Mouse (Mus musculus) liver, embryonic 15.5 days (tissue): ENCODE measurements at regions not wholly inside any gene's neighbourhood (a gene's known extent, or its start where the extent isn't known, plus 50 kb on each side); places are given as distances from the start of the nearest gene placed in this dataset.

Experiments
- ATAC-seq: fragments of 200-750 bp; cut with Nextera tagmentation; 2 replicates; pipeline ENCODE4 v1.8.0; 2017; ENCODE audit warnings: moderate number of reproducible peaks, mild to moderate bottlenecking, moderate library complexity; ENCODE audit not compliant: insufficient read depth
- H3K27ac ChIP-seq: fragments of 300-500 bp; sonication (generic); replicated peaks from 2 replicates; pipeline ENCODE4 v1.5.1; 2015; ENCODE audit warnings: mild to moderate bottlenecking, inconsistent platforms
- H3K27me3 ChIP-seq: fragments of 300-500 bp; sonication (generic); 2 replicates; pipeline ENCODE4 v1.6.1; 2015; ENCODE audit warnings: mild to moderate bottlenecking, inconsistent platforms
- H3K36me3 ChIP-seq: fragments of 300-500 bp; sonication (generic); replicated peaks from 2 replicates; pipeline ENCODE4 v1.6.1; 2015; ENCODE audit warnings: moderate library complexity, mild to moderate bottlenecking, inconsistent platforms
- H3K4me1 ChIP-seq: fragments of 300-500 bp; sonication (generic); replicated peaks from 2 replicates; pipeline ENCODE4 v1.6.1; 2015; ENCODE audit warnings: inconsistent platforms
- H3K4me2 ChIP-seq: fragments of 300-500 bp; sonication (generic); 2 replicates; pipeline ENCODE4 v1.6.1; 2015; ENCODE audit warnings: moderate library complexity, mild to moderate bottlenecking, inconsistent platforms
- H3K4me3 ChIP-seq: fragments of 300-500 bp; sonication (generic); replicated peaks from 2 replicates; pipeline ENCODE4 v1.5.1; 2015; ENCODE audit warnings: mild to moderate bottlenecking, inconsistent platforms
- H3K9ac ChIP-seq: fragments of 300-500 bp; sonication (generic); 2 replicates; pipeline ENCODE4 v1.6.1; 2015; ENCODE audit warnings: moderate library complexity, mild to moderate bottlenecking, inconsistent platforms
- H3K9me3 ChIP-seq: fragments of 300-500 bp; sonication (generic); replicated peaks from 2 replicates; pipeline ENCODE4 v1.6.1; 2016; ENCODE audit warnings: inconsistent platforms
- WGBS: fragments of 180-500 bp; shearing (Covaris S2); methylation state at CpG from one replicate; pipeline ENCODE4 v1.1.7; 2015; ENCODE audit warnings: mixed read lengths; ENCODE audit not compliant: insufficient replicate concordance; 5-methylcytosine and 5-hydroxymethylcytosine counted together

- 57% methylated on average over 5 of the region's 5 CpGs for WGBS
- H3K9ac ChIP-seq: no peak overlapping the region
- no peak overlapping the region for H3K4me3 ChIP-seq
- H3K4me2 ChIP-seq: no peak overlapping the region
- H3K27ac ChIP-seq: no peak overlapping the region
- H3K36me3 ChIP-seq: no peaks in the 10 kb centered on the region
- no peak for ATAC-seq
- no peaks in the 10 kb centered on the region for H3K9me3 ChIP-seq
- H3K4me1 ChIP-seq: peaks cover 29% of the 10 kb centered on the region
- no peaks in the 10 kb centered on the region for H3K27me3 ChIP-seq
These were observed 57.6 kb upstream of the Myb start for GRCm38 (mm10) chr10:21218431-21218830.

- peak overlapping the region; percentile 83 for H3K27ac ChIP-seq
- no peaks in the 10 kb centered on the region for H3K27me3 ChIP-seq
- H3K9ac ChIP-seq: no peak overlapping the region
- ATAC-seq: no peak
- WGBS: 65% methylated on average over 3 of the region's 3 CpGs
- H3K4me3 ChIP-seq: no peak overlapping the region
- H3K4me1 ChIP-seq: peaks cover 29% of the 10 kb centered on the region
- H3K4me2 ChIP-seq: no peak overlapping the region; the same call in 1 of the 2 replicates
- H3K9me3 ChIP-seq: no peaks in the 10 kb centered on the region
- H3K36me3 ChIP-seq: no peaks in the 10 kb centered on the region
These were observed 60.0 kb upstream of the Myb start for GRCm38 (mm10) chr10:21220795-21221194.

GRCm38 (mm10) chr10:21221290-21221926 lies 60.6 kb upstream of the Myb start:
- Histone ChIP-seq H3K4me3 (no peak overlapping the region), H3K4me2 (no peak overlapping the region; the same call in 1 of the 2 replicates), H3K9me3 (no peaks in the 10 kb centered on the region), H3K27ac (peak overlapping the region; percentile 83), H3K9ac (no peak overlapping the region), H3K27me3 (no peaks in the 10 kb centered on the region), H3K36me3 (no peaks in the 10 kb centered on the region), H3K4me1 (peaks cover 31% of the 10 kb centered on the region)
- 19% methylated on average over 4 of the region's 4 CpGs for WGBS
- peak; percentile 77 for ATAC-seq

- no peaks in the 10 kb centered on the region for H3K36me3 ChIP-seq
- peak; percentile 26; the same call in 1 of the 2 replicates for ATAC-seq
These were observed 61.6 kb upstream of the Myb start for GRCm38 (mm10) chr10:21222104-21223034.

GRCm38 (mm10) chr10:21223104-21223910 lies 62.5 kb upstream of the Myb start:
- H3K9ac ChIP-seq: no peak overlapping the region
- H3K9me3 ChIP-seq: no peaks in the 10 kb centered on the region
- ATAC-seq: no peak
- no peak overlapping the region for H3K4me2 ChIP-seq
- no peaks in the 10 kb centered on the region for H3K36me3 ChIP-seq
- no peak overlapping the region for H3K4me3 ChIP-seq
- no peaks in the 10 kb centered on the region for H3K27me3 ChIP-seq
- H3K4me1 ChIP-seq: peaks cover 44% of the 10 kb centered on the region
- H3K27ac ChIP-seq: no peak overlapping the region
- 78% methylated on average over 8 of the region's 8 CpGs for WGBS

More at GRCm38 (mm10) chr10:21222104-21223034, 61.6 kb upstream of the Myb start:
- H3K9me3 ChIP-seq: no peaks in the 10 kb centered on the region
- no peaks in the 10 kb centered on the region for H3K27me3 ChIP-seq
- WGBS: 37% methylated on average over 9 of the region's 9 CpGs
- H3K4me1 ChIP-seq: peaks cover 38% of the 10 kb centered on the region
- H3K4me2 ChIP-seq: no peak overlapping the region; the same call in 1 of the 2 replicates
- H3K4me3 ChIP-seq: no peak overlapping the region
- H3K9ac ChIP-seq: no peak overlapping the region
- peak overlapping the region; percentile 83 for H3K27ac ChIP-seq

- no peaks in the 10 kb centered on the region for H3K9me3 ChIP-seq
- no peak overlapping the region for H3K9ac ChIP-seq
- H3K27me3 ChIP-seq: no peaks in the 10 kb centered on the region
- no peak overlapping the region for H3K4me3 ChIP-seq
- H3K4me1 ChIP-seq: peaks cover 43% of the 10 kb centered on the region
- H3K36me3 ChIP-seq: no peaks in the 10 kb centered on the region
- H3K27ac ChIP-seq: no peak overlapping the region
- WGBS: 80% methylated on average over 5 of the region's 5 CpGs
- no peak overlapping the region for H3K4me2 ChIP-seq
- ATAC-seq: no peak
These were observed 63.4 kb upstream of the Myb start for GRCm38 (mm10) chr10:21224229-21224628.

- 60% methylated on average over 7 of the region's 7 CpGs for WGBS
- H3K27ac ChIP-seq: 0 out of 2 replicates have a peak overlapping the region, but pooled peaks have one; percentile 25
- ATAC-seq: no peak
- H3K4me3 ChIP-seq: no peak overlapping the region
- no peak overlapping the region for H3K9ac ChIP-seq
- H3K4me2 ChIP-seq: no peak overlapping the region
- peaks cover 36% of the 10 kb centered on the region for H3K4me1 ChIP-seq
- no peaks in the 10 kb centered on the region for H3K9me3 ChIP-seq
- H3K36me3 ChIP-seq: no peaks in the 10 kb centered on the region
- H3K27me3 ChIP-seq: no peaks in the 10 kb centered on the region
These were observed 65.4 kb upstream of the Myb start for GRCm38 (mm10) chr10:21226210-21226609.

- Histone ChIP-seq H3K4me3 (no peak overlapping the region), H3K4me1 (peaks cover 23% of the 10 kb centered on the region), H3K27ac (no peak overlapping the region), H3K9me3 (no peaks in the 10 kb centered on the region), H3K4me2 (no peak overlapping the region), H3K9ac (no peak overlapping the region), H3K36me3 (no peaks in the 10 kb centered on the region), H3K27me3 (no peaks in the 10 kb centered on the region)
- 69% methylated on average over 9 of the region's 9 CpGs for WGBS
- ATAC-seq: no peak
These were observed 67.0 kb upstream of the Myb start for GRCm38 (mm10) chr10:21227764-21228163.

GRCm38 (mm10) chr10:21228557-21228956 lies 67.2 kb upstream of the Hbs1l start:
- Histone ChIP-seq H3K9ac (no peak overlapping the region), H3K4me2 (peak overlapping the region; percentile 68), H3K9me3 (no peaks in the 10 kb centered on the region), H3K36me3 (no peaks in the 10 kb centered on the region), H3K27ac (peak overlapping the region; percentile 73), H3K4me3 (peak overlapping the region; percentile 38), H3K4me1 (peaks cover 20% of the 10 kb centered on the region), H3K27me3 (no peaks in the 10 kb centered on the region)
- ATAC-seq: peak; percentile 96
- 13% methylated on average over 7 of the region's 7 CpGs for WGBS

- Histone ChIP-seq H3K9me3 (no peaks in the 10 kb centered on the region), H3K36me3 (no peaks in the 10 kb centered on the region), H3K4me1 (peaks cover 5% of the 10 kb centered on the region), H3K4me3 (no peak overlapping the region), H3K9ac (no peak overlapping the region), H3K27ac (no peak overlapping the region; the same call in 1 of the 2 replicates), H3K4me2 (no peak overlapping the region), H3K27me3 (no peaks in the 10 kb centered on the region)
- ATAC-seq: no peak
- 59% methylated on average over 1 of the region's 1 CpGs for WGBS
These were observed 60.6 kb upstream of the Hbs1l start for GRCm38 (mm10) chr10:21235172-21235571.

GRCm38 (mm10) chr10:21237000-21237399 lies 58.8 kb upstream of the Hbs1l start:
- no peak overlapping the region for H3K4me2 ChIP-seq
- H3K4me3 ChIP-seq: no peak overlapping the region
- peaks cover 23% of the 10 kb centered on the region for H3K4me1 ChIP-seq
- no peak for ATAC-seq
- H3K36me3 ChIP-seq: no peaks in the 10 kb centered on the region
- H3K27me3 ChIP-seq: no peaks in the 10 kb centered on the region
- H3K27ac ChIP-seq: no peak overlapping the region
- H3K9ac ChIP-seq: no peak overlapping the region
- H3K9me3 ChIP-seq: no peaks in the 10 kb centered on the region
- 76% methylated on average over 1 of the region's 1 CpGs for WGBS
